Mouse (Mus musculus): ENCODE measurements around the gene Slc17a8. TPM values are rescaled to one million over a fixed set of nuclear protein-coding genes. Genes with fewer than 3 reads are reported as not detected.

Gene Slc17a8
- polyA plus RNA-seq, 1 experiment from 2014 or later: 0.29 TPM

- no peak for TF ChIP-seq CTCF (IDR thresholded peaks at IDR 0.05; ENCODE audit: low read depth)
- ATAC-seq (replicated peaks; ENCODE audit: low FRiP score, low read depth): no peak
- Histone ChIP-seq H3K9ac (ENCODE audit: low read depth, low read length) (no peak overlapping the region), H3K4me1 (replicated peaks; ENCODE audit: insufficient read depth, low read length) (0 out of 2 replicates have a peak, but pooled peaks cover 2% of the 10 kb centered on the region), H3K27ac (no peak overlapping the region), H3K9me3 (replicated peaks; ENCODE audit: low read length) (no peaks in the 10 kb centered on the region), H3K4me3 (replicated peaks; ENCODE audit: low read depth, low read length) (no peak overlapping the region), H3K4me2 (ENCODE audit: low read length) (no peak overlapping the region), H3K36me3 (ENCODE audit: insufficient read depth, low read length) (no peaks in the 10 kb centered on the region), H3K27me3 (ENCODE audit: insufficient read depth, low read length) (no peaks in the 10 kb centered on the region)
- WGBS: 56% methylated on average over 3 of the region's 3 CpGs
- no peak for DNase-seq (ENCODE audit: low spot score)
Measured at GRCm38 (mm10) chr10:89577666-89578065, 43.4 kb downstream of the Slc17a8 start.

- Histone ChIP-seq H3K9ac (ENCODE audit: low read depth, low read length) (no peak overlapping the region), H3K27me3 (ENCODE audit: insufficient read depth, low read length) (no peaks in the 10 kb centered on the region), H3K4me2 (ENCODE audit: low read length) (no peak overlapping the region), H3K4me1 (replicated peaks; ENCODE audit: insufficient read depth, low read length) (0 out of 2 replicates have a peak, but pooled peaks cover 2% of the 10 kb centered on the region), H3K9me3 (replicated peaks; ENCODE audit: low read length) (no peaks in the 10 kb centered on the region), H3K4me3 (replicated peaks; ENCODE audit: low read depth, low read length) (no peak overlapping the region), H3K27ac (no peak overlapping the region), H3K36me3 (ENCODE audit: insufficient read depth, low read length) (no peaks in the 10 kb centered on the region)
- ATAC-seq (replicated peaks; ENCODE audit: low FRiP score, low read depth) (no peak), DNase-seq (ENCODE audit: low spot score) (peak; percentile 9)
- TF ChIP-seq CTCF (IDR thresholded peaks at IDR 0.05; ENCODE audit: low read depth): no peak
- WGBS: 61% methylated on average over 3 of the region's 3 CpGs
Measured at GRCm38 (mm10) chr10:89573421-89573820, 47.6 kb downstream of the Slc17a8 start.

- Histone ChIP-seq H3K9ac (ENCODE audit: low read depth, low read length) (no peak overlapping the region), H3K4me3 (replicated peaks; ENCODE audit: low read depth, low read length) (no peak overlapping the region), H3K4me1 (replicated peaks; ENCODE audit: insufficient read depth, low read length) (0 out of 2 replicates have a peak, but pooled peaks cover 2% of the 10 kb centered on the region), H3K36me3 (ENCODE audit: insufficient read depth, low read length) (no peaks in the 10 kb centered on the region), H3K9me3 (replicated peaks; ENCODE audit: low read length) (no peaks in the 10 kb centered on the region), H3K27me3 (ENCODE audit: insufficient read depth, low read length) (no peaks in the 10 kb centered on the region), H3K27ac (no peak overlapping the region), H3K4me2 (ENCODE audit: low read length) (no peak overlapping the region)
- WGBS: 72% methylated on average over 6 of the region's 6 CpGs
- no peak for TF ChIP-seq CTCF (IDR thresholded peaks at IDR 0.05; ENCODE audit: low read depth)
- ATAC-seq (replicated peaks; ENCODE audit: low FRiP score, low read depth) (no peak), DNase-seq (ENCODE audit: low spot score) (no peak)
Measured at GRCm38 (mm10) chr10:89572946-89573345, 48.1 kb downstream of the Slc17a8 start.

GRCm38 (mm10) chr10:89567391-89567790 lies 53.7 kb downstream of the Slc17a8 start:
- no peak for TF ChIP-seq CTCF (IDR thresholded peaks at IDR 0.05; ENCODE audit: low read depth)
- no peaks in the 10 kb centered on the region for H3K4me1 ChIP-seq (replicated peaks; ENCODE audit: insufficient read depth, low read length)
- H3K9me3 ChIP-seq (replicated peaks; ENCODE audit: low read length): no peaks in the 10 kb centered on the region
- no peaks in the 10 kb centered on the region for H3K27me3 ChIP-seq (ENCODE audit: insufficient read depth, low read length)
- ATAC-seq (replicated peaks; ENCODE audit: low FRiP score, low read depth): no peak
- H3K36me3 ChIP-seq (ENCODE audit: insufficient read depth, low read length): no peaks in the 10 kb centered on the region
- no peak overlapping the region for H3K27ac ChIP-seq
- DNase-seq (ENCODE audit: low spot score): no peak
- no peak overlapping the region for H3K9ac ChIP-seq (ENCODE audit: low read depth, low read length)
- WGBS: 84% methylated on average over 2 of the region's 2 CpGs
- no peak overlapping the region for H3K4me2 ChIP-seq (ENCODE audit: low read length)
- no peak overlapping the region for H3K4me3 ChIP-seq (replicated peaks; ENCODE audit: low read depth, low read length)

GRCm38 (mm10) chr10:89565301-89566022 lies 55.6 kb downstream of the Slc17a8 start:
- H3K27me3 ChIP-seq (ENCODE audit: insufficient read depth, low read length): no peaks in the 10 kb centered on the region
- no peaks in the 10 kb centered on the region for H3K4me1 ChIP-seq (replicated peaks; ENCODE audit: insufficient read depth, low read length)
- ATAC-seq (replicated peaks; ENCODE audit: low FRiP score, low read depth) (no peak), DNase-seq (ENCODE audit: low spot score) (no peak)
- H3K9ac ChIP-seq (ENCODE audit: low read depth, low read length): no peak overlapping the region
- no peak overlapping the region for H3K27ac ChIP-seq
- H3K4me2 ChIP-seq (ENCODE audit: low read length): no peak overlapping the region
- TF ChIP-seq CTCF (IDR thresholded peaks at IDR 0.05; ENCODE audit: low read depth): no peak
- no peak overlapping the region for H3K4me3 ChIP-seq (replicated peaks; ENCODE audit: low read depth, low read length)
- no peaks in the 10 kb centered on the region for H3K36me3 ChIP-seq (ENCODE audit: insufficient read depth, low read length)
- H3K9me3 ChIP-seq (replicated peaks; ENCODE audit: low read length): no peaks in the 10 kb centered on the region
- 85% methylated on average over 9 of the region's 9 CpGs for WGBS

- ATAC-seq (replicated peaks; ENCODE audit: low FRiP score, low read depth) (no peak), DNase-seq (ENCODE audit: low spot score) (no peak)
- H3K9ac ChIP-seq (ENCODE audit: low read depth, low read length): no peak overlapping the region
- H3K4me3 ChIP-seq (replicated peaks; ENCODE audit: low read depth, low read length): no peak overlapping the region
- H3K4me1 ChIP-seq (replicated peaks; ENCODE audit: insufficient read depth, low read length): no peaks in the 10 kb centered on the region
- 92% methylated on average over 6 of the region's 6 CpGs for WGBS
- no peaks in the 10 kb centered on the region for H3K36me3 ChIP-seq (ENCODE audit: insufficient read depth, low read length)
- H3K27ac ChIP-seq: no peak overlapping the region
- no peak for TF ChIP-seq CTCF (IDR thresholded peaks at IDR 0.05; ENCODE audit: low read depth)
- no peak overlapping the region for H3K4me2 ChIP-seq (ENCODE audit: low read length)
- no peaks in the 10 kb centered on the region for H3K9me3 ChIP-seq (replicated peaks; ENCODE audit: low read length)
- H3K27me3 ChIP-seq (ENCODE audit: insufficient read depth, low read length): no peaks in the 10 kb centered on the region
Measured at GRCm38 (mm10) chr10:89562113-89562512, 58.9 kb downstream of the Slc17a8 start.

Measured in kidney, postnatal 0 days (tissue).